Mouse (Mus musculus) c-Kit-positive CD71-positive TER-119-positive erythroid progenitor cells, embryonic 14.5 days (primary cell): ENCODE results near the gene Efna4.
A peak's percentile ranks its signal among the peaks of the same experiment; 100 is the strongest.

Experiments
- DNase-seq: peaks from one replicate; pipeline ENCODE4 v3.0.0-alpha.2; 2013; ENCODE audit warnings: low spot score

Efna4 gene

GRCm38 (mm10) chr3:89330346-89330745 lies 7.5 kb downstream of the Efna4 start:
- no peak for DNase-seq

- DNase-seq, result no peak
Observed at GRCm38 (mm10) chr3:89328623-89329022, 9.2 kb downstream of the Efna4 start.

GRCm38 (mm10) chr3:89327371-89327870 lies 10.4 kb downstream of the Efna4 start:
- no peak for DNase-seq

GRCm38 (mm10) chr3:89325882-89326281 lies 11.9 kb downstream of the Efna4 start:
- DNase-seq, result no peak

DNA sequence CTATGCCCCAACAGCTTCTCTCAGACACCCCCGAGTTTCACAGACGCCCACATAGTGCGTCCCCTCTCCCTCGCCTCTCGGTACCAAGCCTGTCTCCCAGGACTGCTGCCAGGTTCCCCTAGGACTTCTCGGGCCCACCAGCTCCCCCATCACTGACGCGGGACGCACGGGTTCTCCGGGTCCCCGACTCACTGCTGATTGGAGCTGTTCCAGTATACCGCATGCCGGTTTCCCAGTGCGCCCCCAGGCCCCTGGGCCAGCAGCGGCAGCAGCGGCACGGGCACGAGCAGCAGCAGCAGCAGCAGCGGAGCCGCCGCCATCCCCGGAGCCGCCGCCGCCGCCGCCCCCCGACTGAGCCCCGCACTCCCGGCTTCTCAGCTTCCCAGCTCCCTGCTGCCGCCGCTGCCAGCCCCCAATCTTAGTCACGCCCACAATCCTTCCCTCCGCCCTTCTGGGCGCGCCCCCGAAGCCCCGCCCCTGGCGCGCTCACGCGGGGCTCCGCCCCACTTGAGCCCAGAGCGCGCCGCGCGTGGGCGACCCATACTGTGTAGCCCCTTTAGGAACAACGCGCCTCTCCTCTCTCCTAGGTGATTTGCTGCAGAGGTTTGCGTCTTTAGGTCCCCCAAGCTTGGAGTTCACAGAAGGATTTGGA lies 15.2 kb downstream of the Efna4 start, which contains the start of gene Efna3:
TSS of gene Efna3 (minus strand) at position 452 of the 652 bp plus-strand sequence.
- DNase-seq, result peak; percentile 27

- DNase-seq, result no peak
Observed at GRCm38 (mm10) chr3:89322131-89322500, 15.7 kb downstream of the Efna4 start.

- no peak for DNase-seq
Observed at GRCm38 (mm10) chr3:89321183-89322130, 16.4 kb downstream of the Efna4 start.

- no peak for DNase-seq
Observed at GRCm38 (mm10) chr3:89320581-89321182, 17.1 kb downstream of the Efna4 start.

- DNase-seq, result no peak
Observed at GRCm38 (mm10) chr3:89319591-89320350, 18.1 kb downstream of the Efna4 start.

DNA sequence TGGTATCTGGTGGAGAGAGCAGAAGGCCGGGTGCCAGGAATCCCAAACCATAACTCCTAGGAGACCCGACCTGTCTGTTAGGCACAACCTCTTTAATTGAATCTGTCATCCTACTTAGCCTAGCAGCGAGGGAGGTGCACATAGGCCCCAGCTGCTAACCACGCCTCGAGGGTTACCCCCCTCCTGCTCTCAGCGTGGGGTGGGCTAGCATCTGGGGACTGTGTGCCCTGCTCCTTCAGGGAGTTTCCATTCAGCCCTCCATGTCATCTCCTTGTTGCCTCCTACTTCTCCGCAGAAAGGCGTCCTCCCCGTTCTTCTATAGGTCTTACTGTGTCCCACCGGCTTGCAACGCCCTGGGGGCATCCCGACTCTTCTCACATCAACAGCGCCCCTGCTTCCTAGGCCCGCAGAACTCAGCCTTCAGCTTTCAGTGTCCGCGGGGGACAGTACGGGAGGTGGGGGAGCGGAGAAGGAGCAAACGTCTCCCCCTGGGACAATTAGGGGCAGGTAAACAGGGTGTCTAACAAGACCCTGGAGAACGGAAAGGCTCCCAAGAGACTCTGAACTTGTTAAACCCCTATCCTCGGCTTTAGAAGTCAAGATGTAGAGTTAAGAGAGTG lies 18.7 kb downstream of the Efna4 start:
- DNase-seq, result no peak

DNA sequence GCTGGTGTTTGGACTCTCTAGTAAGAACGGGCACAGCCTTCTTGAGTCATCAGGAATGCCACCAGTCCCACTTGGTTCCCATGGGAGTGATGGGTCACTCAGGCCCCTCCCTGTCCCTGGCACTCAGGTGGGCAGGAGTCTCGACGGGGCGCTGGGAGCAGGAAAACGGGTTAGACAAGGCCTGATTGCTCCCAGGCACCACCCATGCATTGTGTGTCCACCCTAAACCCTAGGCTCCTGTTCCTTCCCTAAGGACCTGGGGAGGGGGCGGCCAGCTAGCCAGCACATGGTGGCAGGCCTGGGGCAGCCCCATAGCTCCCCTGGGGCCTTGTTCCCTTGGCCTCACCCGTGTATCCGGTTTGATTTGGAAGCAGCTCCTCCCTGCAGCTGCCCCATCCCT lies 19.5 kb downstream of the Efna4 start:
- DNase-seq, result no peak

DNA sequence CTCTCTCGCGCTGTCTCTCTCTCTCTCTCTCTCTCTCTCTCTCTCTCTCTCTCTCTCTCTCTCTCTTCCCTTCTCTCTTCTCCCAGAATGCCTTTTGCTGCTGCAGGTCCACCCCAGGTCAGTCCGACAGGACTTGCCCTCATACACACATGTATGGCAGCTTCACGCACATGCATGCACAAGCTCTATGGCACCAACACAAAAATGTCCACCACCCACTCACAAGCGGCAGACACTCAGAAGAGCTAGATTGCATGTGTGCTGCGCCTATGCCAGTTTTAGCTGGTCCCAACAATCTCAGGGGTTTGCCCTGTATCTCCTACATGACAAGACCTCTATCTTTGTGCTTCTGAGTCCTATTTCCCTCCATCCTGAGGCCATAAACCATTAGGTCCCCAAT lies 20.6 kb downstream of the Efna4 start:
- no peak for DNase-seq

DNA sequence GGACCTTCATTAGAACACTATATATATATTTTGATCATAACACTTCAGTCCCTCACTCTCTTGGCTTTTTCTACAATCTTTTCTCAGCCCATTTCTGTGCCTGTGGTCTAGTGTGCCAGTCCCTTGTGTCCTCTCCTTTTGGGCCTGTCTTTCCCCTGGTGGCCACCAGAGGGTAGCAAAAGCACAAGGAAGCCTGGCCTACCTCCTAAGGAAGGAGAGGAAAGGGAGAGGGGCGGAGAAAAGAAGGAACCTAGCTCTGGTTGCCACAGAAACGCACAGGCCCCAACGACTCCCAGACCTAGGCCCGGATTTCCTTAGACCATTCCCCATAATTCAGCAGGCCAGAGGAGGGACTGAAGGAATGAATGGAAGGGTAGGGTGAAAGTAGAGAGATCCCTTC lies 21.0 kb downstream of the Efna4 start:
- peak; percentile 69 for DNase-seq

GRCm38 (mm10) chr3:89315930-89316831 lies 21.6 kb downstream of the Efna4 start:
- no peak for DNase-seq

DNA sequence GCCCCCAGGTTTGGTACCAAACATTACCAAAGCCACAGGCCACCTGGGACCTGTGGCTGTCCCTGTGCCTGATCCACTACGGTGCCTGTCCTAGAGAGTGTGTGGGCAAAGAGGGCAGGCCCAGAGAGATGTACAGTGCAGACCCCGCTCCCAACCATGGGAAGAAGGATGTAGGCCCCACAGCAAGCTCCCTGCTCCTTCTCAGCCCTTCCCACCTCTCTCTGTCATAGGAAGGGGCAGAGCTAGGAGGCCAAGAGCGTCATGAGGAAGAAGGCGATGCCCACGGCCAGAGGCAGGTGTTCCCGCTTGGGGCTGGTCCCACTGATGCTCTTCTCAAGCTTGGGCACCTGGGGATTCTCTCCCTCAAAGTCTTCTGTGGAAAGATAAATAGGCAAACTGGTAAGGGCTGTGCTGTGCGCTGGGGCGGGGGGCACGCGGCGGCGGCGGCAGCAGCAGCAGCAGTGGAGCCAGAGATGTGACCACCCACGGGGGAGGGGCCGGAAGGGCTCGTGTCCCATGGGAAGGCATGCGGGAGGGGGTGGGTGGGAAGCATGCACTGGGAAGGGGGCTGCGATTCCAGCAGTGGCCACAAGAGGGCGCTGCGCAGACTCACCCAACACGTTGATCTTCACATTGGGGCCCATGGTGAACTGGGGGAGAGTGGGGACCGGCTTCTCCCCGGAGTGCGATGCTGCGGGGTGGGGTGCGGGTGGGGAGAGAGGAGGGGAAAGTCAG lies 22.5 kb downstream of the Efna4 start:
- peak; percentile 35 for DNase-seq

GRCm38 (mm10) chr3:89314791-89315190 lies 23.0 kb downstream of the Efna4 start:
- DNase-seq, result no peak

DNA sequence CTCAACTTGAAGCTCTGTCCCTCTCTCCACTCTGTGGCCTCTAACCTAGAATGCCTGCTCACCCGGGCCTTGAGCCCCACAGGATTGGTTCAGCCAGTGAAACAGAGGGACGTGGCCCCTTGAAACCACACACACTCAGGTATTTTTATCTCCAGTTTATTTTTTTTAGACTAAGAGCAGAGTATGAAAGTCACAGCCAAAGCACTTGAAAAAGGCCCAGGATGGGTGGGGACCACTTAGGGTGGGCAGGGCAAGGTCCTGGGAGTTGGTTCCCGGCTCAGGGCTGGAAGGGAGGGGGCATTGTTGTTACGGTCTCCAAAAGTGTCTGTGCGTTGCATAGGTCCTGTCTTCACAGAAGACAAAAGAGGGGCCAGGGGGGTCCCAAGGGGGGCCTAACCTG lies 23.5 kb downstream of the Efna4 start:
- DNase-seq, result no peak

DNA sequence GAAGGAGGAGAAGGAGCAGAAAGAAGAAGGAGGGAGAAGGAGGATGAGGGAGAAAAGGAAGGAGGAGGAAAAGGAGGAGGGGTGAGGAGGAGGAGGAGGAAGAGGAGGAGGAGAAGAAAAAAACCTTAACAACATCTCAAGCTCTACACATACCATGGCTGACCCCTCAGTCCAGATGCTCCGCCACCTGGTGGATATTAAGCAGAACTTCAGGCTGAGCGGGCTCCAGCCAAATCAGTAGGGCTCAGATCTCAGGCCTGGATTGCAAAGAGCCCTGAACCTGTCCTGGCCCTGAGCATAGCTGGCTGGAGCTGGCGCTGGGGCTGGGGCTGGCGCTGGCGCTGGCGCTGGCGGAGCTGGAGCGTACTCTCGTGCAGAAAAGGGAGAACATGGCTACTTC lies 29.7 kb downstream of the Efna4 start:
- DNase-seq, result peak; percentile 53

GRCm38 (mm10) chr3:89305551-89306325 lies 32.1 kb downstream of the Efna4 start:
- no peak for DNase-seq
